Mouse (Mus musculus) stomach, embryonic 14.5 days (tissue): ENCODE data around the gene Apobec4. TPM values are rescaled to one million over a fixed set of nuclear protein-coding genes. Genes with fewer than 3 reads are reported as not detected.
"Not testable (repeated sequence)": the region's sequence is repeated elsewhere in the genome, so short reads cannot be mapped to it uniquely, and the experiment has no call there.

Experiments
- ATAC-seq: fragments of 200-750 bp; cut with Nextera tagmentation; 2 replicates; pipeline ENCODE4 v1.8.0; 2017; ENCODE audit warnings: low read depth, moderate TSS enrichment; ENCODE audit not compliant: insufficient number of reproducible peaks, insufficient read depth, low FRiP score
- H3K27ac ChIP-seq: fragments of 300-500 bp; sonication (generic); 2 replicates; pipeline ENCODE4 v1.5.1; 2014; ENCODE audit warnings: mild to moderate bottlenecking, low read length, moderate library complexity, mixed read lengths
- H3K27me3 ChIP-seq: fragments of 300-500 bp; sonication (generic); 2 replicates; pipeline ENCODE4 v1.6.1; 2014; ENCODE audit warnings: low read length, control low read depth, mixed read lengths; ENCODE audit not compliant: control insufficient read depth, insufficient read depth
- H3K36me3 ChIP-seq: fragments of 300-500 bp; sonication (generic); 2 replicates; pipeline ENCODE4 v1.6.1; 2014; ENCODE audit warnings: mild to moderate bottlenecking, control low read depth, low read length, moderate library complexity, mixed read lengths; ENCODE audit not compliant: control insufficient read depth, insufficient read depth
- H3K4me1 ChIP-seq: fragments of 300-500 bp; sonication (generic); 2 replicates; pipeline ENCODE4 v1.6.1; 2014; ENCODE audit warnings: low read length, control low read depth, mixed read lengths; ENCODE audit not compliant: control insufficient read depth, insufficient read depth
- H3K4me2 ChIP-seq: fragments of 300-500 bp; sonication (generic); replicated peaks from 2 replicates; pipeline ENCODE4 v1.6.1; 2014; ENCODE audit warnings: low read depth, low read length, control low read depth
- H3K4me3 ChIP-seq: fragments of 300-500 bp; sonication (generic); 2 replicates; pipeline ENCODE4 v1.5.1; 2014; ENCODE audit warnings: low read depth, low read length, control low read depth
- H3K9ac ChIP-seq: fragments of 300-500 bp; sonication (generic); replicated peaks from 2 replicates; pipeline ENCODE4 v1.6.1; 2014; ENCODE audit warnings: low read depth, mild to moderate bottlenecking, control low read depth, low read length, moderate library complexity, mixed read lengths
- H3K9me3 ChIP-seq: fragments of 300-500 bp; sonication (generic); 2 replicates; pipeline ENCODE4 v1.6.1; 2016; ENCODE audit warnings: low read depth, low read length, control low read depth; ENCODE audit not compliant: control insufficient read depth
- WGBS: fragments of 180-500 bp; shearing (Covaris S2); extraction: QIAGEN DNeasy Blood & Tissue Kit; methylation state at CpG from one replicate; pipeline ENCODE4 v1.1.7; 2014; 5-methylcytosine and 5-hydroxymethylcytosine counted together
- polyA plus RNA-seq: library from polyadenylated mRNA; unstranded; fragments of >200 nt; fragmentation: Nextera tagmentation; extraction: Ambion mirVana; gene quantifications from 2 replicates; pipeline ENCODE4 v1.2.1, GENCODE M21; 2014

Gene Apobec4
- polyA plus RNA-seq, 1 experiment from 2014 or later = not detected

DNA sequence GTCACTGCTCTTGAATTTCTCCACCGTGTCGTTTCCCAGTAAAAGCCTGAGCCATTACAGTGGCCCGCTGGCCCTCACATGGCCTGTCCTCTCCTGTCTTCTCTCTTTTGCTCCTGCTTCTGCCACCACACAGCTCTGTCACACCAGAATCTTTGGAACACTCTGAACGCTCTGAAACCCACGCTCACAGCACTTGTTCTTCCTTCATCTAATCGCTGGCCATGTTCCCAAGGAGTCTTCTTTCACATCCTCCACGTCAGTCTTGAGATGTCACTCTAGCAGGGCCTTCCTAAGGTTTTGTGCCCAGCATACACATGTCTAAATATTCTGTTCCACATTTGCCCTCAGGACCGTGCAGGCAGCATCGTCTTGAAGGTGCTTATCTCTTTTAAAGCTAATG lies 20.7 kb downstream of the Apobec4 start:
- WGBS = 93% methylated on average over 9 of the region's 9 CpGs
- no peak overlapping the region for H3K27ac ChIP-seq
- H3K4me3 ChIP-seq = no peak overlapping the region
- no peak overlapping the region for H3K4me2 ChIP-seq
- peaks cover 45% of the 10 kb centered on the region for H3K36me3 ChIP-seq
- ATAC-seq = no peak
- no peaks in the 10 kb centered on the region for H3K27me3 ChIP-seq
- no peaks in the 10 kb centered on the region for H3K4me1 ChIP-seq
- no peak overlapping the region for H3K9ac ChIP-seq
- H3K9me3 ChIP-seq = no peaks in the 10 kb centered on the region

DNA sequence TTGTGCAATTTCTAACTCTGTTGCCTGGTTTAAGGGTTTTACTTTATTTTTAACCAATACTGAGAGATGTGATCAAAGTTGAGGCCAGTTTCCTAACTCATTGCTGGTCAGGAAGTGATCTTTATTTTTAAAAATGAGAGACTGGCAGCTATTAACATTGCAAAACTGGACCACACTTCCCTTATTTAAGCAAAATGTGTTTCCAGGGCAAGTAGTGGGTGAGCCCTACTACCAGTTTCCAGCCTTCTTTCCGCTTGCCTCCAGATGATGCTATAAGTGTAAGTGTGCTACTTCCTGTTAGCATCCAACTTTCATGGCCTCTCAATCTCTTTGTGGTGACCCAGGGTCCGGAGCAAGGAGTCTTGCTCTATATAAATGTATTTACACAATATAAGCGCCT lies 24.2 kb downstream of the Apobec4 start:
- 89% methylated on average over 3 of the region's 3 CpGs for WGBS
- H3K4me2 ChIP-seq, H3K9ac ChIP-seq, H3K27me3 ChIP-seq, H3K4me3 ChIP-seq, ATAC-seq, H3K27ac ChIP-seq, H3K4me1 ChIP-seq, H3K9me3 ChIP-seq: not testable (repeated sequence)
- H3K36me3 ChIP-seq = peaks cover 49% of the 10 kb centered on the region

- no peak overlapping the region for H3K9ac ChIP-seq
These were observed 28.9 kb downstream of the Apobec4 start for GRCm38 (mm10) chr1:152779071-152779737.

DNA sequence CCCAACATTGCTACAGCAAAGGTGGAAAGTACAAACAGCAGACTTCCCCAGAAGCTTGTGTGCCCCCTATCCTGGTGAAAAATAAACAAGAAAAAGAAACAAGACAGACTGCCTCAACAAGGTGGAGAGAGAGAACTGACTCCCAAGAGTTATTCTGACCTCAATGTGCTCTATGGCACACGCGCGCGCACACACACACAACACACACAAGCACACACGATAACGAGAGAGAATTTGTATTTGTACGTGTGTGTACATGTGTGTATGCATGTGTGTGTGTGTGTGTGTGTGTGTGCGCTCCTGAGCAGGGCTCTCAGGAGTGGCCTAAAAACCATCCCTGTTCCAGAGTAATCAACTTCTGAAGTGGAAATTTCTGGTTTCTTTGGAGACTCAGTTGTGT lies 34.3 kb downstream of the Apobec4 start:
- ATAC-seq = no peak
- Histone ChIP-seq H3K4me2 (no peak overlapping the region), H3K9ac (no peak overlapping the region), H3K36me3 (no peaks in the 10 kb centered on the region), H3K9me3 (no peaks in the 10 kb centered on the region), H3K4me1 (no peaks in the 10 kb centered on the region), H3K27me3 (no peaks in the 10 kb centered on the region), H3K27ac (no peak overlapping the region), H3K4me3 (no peak overlapping the region)
- WGBS = 94% methylated on average over 8 of the region's 8 CpGs

More at GRCm38 (mm10) chr1:152779071-152779737, 28.9 kb downstream of the Apobec4 start:
- ATAC-seq = peak; percentile 76; the same call in 1 of the 2 replicates
- Histone ChIP-seq H3K27me3 (no peaks in the 10 kb centered on the region), H3K36me3 (peaks cover 12% of the 10 kb centered on the region), H3K4me2 (no peak overlapping the region), H3K27ac (no peak overlapping the region), H3K4me1 (no peaks in the 10 kb centered on the region), H3K4me3 (no peak overlapping the region), H3K9me3 (no peaks in the 10 kb centered on the region)
- WGBS = 30% methylated on average over 10 of the region's 10 CpGs

GRCm38 (mm10) chr1:152785446-152785845 lies 35.1 kb downstream of the Apobec4 start:
- ATAC-seq, H3K4me2 ChIP-seq, H3K4me3 ChIP-seq, H3K36me3 ChIP-seq, H3K27ac ChIP-seq, H3K9ac ChIP-seq, H3K4me1 ChIP-seq, H3K27me3 ChIP-seq, H3K9me3 ChIP-seq: not testable (repeated sequence)
- WGBS = 76% methylated on average over 3 of the region's 3 CpGs

- H3K9ac ChIP-seq = no peak overlapping the region
- H3K9me3 ChIP-seq = 0 out of 2 replicates have a peak, but pooled peaks cover 3% of the 10 kb centered on the region
- no peak overlapping the region for H3K4me2 ChIP-seq
- no peaks in the 10 kb centered on the region for H3K27me3 ChIP-seq
- ATAC-seq = no peak
- H3K4me3 ChIP-seq = no peak overlapping the region
- H3K4me1 ChIP-seq = no peaks in the 10 kb centered on the region
- H3K27ac ChIP-seq = no peak overlapping the region
- WGBS = 83% methylated on average over 4 of the region's 4 CpGs
- no peaks in the 10 kb centered on the region for H3K36me3 ChIP-seq
These were observed 36.6 kb downstream of the Apobec4 start for GRCm38 (mm10) chr1:152786953-152787352.

GRCm38 (mm10) chr1:152788121-152788660 lies 37.8 kb downstream of the Apobec4 start:
- WGBS = 34% methylated on average over 4 of the region's 4 CpGs

DNA sequence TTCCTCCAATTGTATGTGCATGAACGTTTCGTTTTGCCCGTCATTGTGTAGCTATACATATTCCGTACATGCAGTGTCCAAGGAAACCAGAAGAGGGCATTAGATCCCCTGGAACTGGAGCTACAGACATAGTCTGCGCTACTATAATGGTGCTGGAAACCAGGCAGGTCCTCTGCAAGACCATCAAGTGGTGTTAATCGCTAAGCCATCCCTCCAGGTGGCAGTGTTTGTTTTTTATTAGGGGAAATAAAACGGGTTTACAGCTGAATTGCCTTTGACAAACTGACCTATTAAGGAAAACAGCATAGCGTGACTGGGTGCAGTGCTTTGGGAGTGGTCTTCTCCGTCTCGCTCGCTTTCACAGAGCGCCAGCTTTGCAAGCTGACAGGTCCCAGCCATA lies 39.9 kb downstream of the Apobec4 start:
- H3K4me3 ChIP-seq = no peak overlapping the region
- no peaks in the 10 kb centered on the region for H3K36me3 ChIP-seq
- H3K27me3 ChIP-seq = no peaks in the 10 kb centered on the region
- 0 out of 2 replicates have a peak, but pooled peaks cover 3% of the 10 kb centered on the region for H3K9me3 ChIP-seq
- H3K4me2 ChIP-seq = no peak overlapping the region
- no peak overlapping the region for H3K9ac ChIP-seq
- WGBS = 43% methylated on average over 12 of the region's 12 CpGs
- H3K27ac ChIP-seq = no peak overlapping the region
- ATAC-seq = no peak
- H3K4me1 ChIP-seq = no peaks in the 10 kb centered on the region

More at GRCm38 (mm10) chr1:152788121-152788660, 37.8 kb downstream of the Apobec4 start:
- H3K9me3 ChIP-seq = 0 out of 2 replicates have a peak, but pooled peaks cover 3% of the 10 kb centered on the region
- no peak overlapping the region for H3K4me2 ChIP-seq
- H3K9ac ChIP-seq = no peak overlapping the region
- no peak for ATAC-seq
- H3K4me3 ChIP-seq = no peak overlapping the region
- no peaks in the 10 kb centered on the region for H3K27me3 ChIP-seq
- H3K4me1 ChIP-seq = no peaks in the 10 kb centered on the region
- H3K36me3 ChIP-seq = no peaks in the 10 kb centered on the region
- no peak overlapping the region for H3K27ac ChIP-seq
